ENCODE assay signal across 14 mouse cellular contexts in the genomic region with DNA sequence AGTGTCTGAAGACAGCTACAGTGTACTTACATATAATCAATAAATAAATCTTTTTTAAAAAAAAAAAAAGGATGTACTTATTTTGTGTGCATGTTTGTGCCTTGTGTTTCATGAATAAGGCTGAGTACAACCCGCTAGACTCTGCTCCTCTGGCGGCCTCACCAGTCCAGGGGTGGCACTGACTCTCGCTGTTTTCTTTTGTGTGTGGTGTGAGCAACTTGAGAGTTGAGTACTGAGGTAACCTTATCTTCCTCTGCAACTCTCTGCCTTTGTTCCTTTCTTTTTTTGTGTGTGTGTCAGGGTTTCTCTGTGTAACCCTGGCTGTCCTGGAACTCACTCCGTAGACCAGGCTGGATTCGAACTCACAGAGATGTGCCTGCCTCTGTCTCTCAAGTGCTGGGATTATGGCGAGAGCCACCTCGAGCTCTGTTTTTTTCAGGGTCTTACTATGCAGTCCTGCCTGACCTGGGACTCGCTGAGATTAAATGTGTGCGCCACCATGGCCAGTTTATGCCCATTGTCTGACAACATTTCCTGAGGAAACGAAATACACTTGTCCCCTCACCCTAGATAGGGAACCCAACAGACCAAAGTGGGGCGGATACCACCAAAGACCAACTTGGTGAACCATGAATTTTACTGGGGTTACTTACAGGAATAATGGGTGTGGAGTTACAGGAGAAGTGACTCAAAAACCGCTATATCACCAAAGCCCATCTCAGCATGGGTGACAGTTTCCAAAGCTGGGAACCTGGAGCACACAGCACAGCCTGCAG. TPM values are rescaled to one million over a fixed set of nuclear protein-coding genes. Genes with fewer than 3 reads are reported as not detected.
DNase-seq lines count a peak whose midpoint lies in the region; ATAC-seq and TF ChIP-seq lines count a peak whose summit lies in the region.
"Had no signal": no experiment of that assay in that cellular context is flagged by ENCODE, and none has a peak within 500 bp of the region (broad histone marks: within the 10 kb centered on the region; RNA-seq: fewer than 3 reads in every experiment).

No protein-coding gene starts in this region.

- no peak for DNase-seq in heart, adult 8-10 months (ENCODE audit: low spot score)
- no peak for DNase-seq in lung, embryonic 14.5 days
- no peak for DNase-seq in lung, postnatal 10 days
- peak; percentile 90 for DNase-seq in 416B (ENCODE audit: low read depth)
- no peak for DNase-seq in layer of hippocampus, adult 9-11 months
- no peak for DNase-seq in embryo, embryonic 10.5 days (ENCODE audit: low spot score)
- DNase-seq: adrenal gland, adult 8-10 months; cerebellum, postnatal 14 days; kidney, postnatal 10 days; lung, postnatal 4 days; right cerebral cortex, postnatal 25 days had no signal

- TF ChIP-seq CTCF in lung, embryonic 14.5 days (IDR thresholded peaks at IDR 0.05; ENCODE audit: low read depth) = no peak

- H3K4me2 ChIP-seq in heart, embryonic 12.5 days = no peak overlapping the region
- no peak overlapping the region for H3K4me2 ChIP-seq in lung, embryonic 14.5 days
- no peak overlapping the region for H3K4me2 ChIP-seq in embryonic facial prominence, embryonic 15.5 days (replicated peaks)

- no peak for ATAC-seq in heart, embryonic 12.5 days (ENCODE audit: insufficient number of reproducible peaks, low FRiP score)
- ATAC-seq in lung, embryonic 14.5 days (ENCODE audit: insufficient read depth) = no peak
- no peak for ATAC-seq in embryonic facial prominence, embryonic 15.5 days (ENCODE audit: insufficient number of reproducible peaks, low FRiP score, low TSS enrichment, low read depth)

- 0 out of 2 replicates have a peak overlapping the region, but pooled peaks have one; percentile 5 for H3K27ac ChIP-seq in heart, embryonic 12.5 days (ENCODE audit: poor library complexity, severe bottlenecking)
- peak overlapping the region; percentile 86 for H3K27ac ChIP-seq in lung, embryonic 14.5 days (ENCODE audit: low read depth)
- peak overlapping the region; percentile 63; the same call in 1 of the 2 replicates for H3K27ac ChIP-seq in embryonic facial prominence, embryonic 15.5 days (replicated peaks)

- H3K27me3 ChIP-seq in heart, embryonic 12.5 days (replicated peaks) = no peaks in the 10 kb centered on the region
- no peaks in the 10 kb centered on the region for H3K27me3 ChIP-seq in lung, embryonic 14.5 days (ENCODE audit: insufficient read depth, low read length)
- H3K27me3 ChIP-seq in embryonic facial prominence, embryonic 15.5 days = no peaks in the 10 kb centered on the region

- H3K4me3 ChIP-seq in heart, embryonic 12.5 days = no peak overlapping the region
- no peak overlapping the region for H3K4me3 ChIP-seq in lung, embryonic 14.5 days (ENCODE audit: low read depth, low read length)
- H3K4me3 ChIP-seq in embryonic facial prominence, embryonic 15.5 days (replicated peaks) = no peak overlapping the region

- peaks cover 65% of the 10 kb centered on the region for H3K4me1 ChIP-seq in heart, embryonic 12.5 days (replicated peaks)
- peaks cover 9% of the 10 kb centered on the region for H3K4me1 ChIP-seq in lung, embryonic 14.5 days (ENCODE audit: insufficient read depth)
- peaks cover 11% of the 10 kb centered on the region for H3K4me1 ChIP-seq in embryonic facial prominence, embryonic 15.5 days

- H3K9ac ChIP-seq in heart, embryonic 12.5 days = no peak overlapping the region
- H3K9ac ChIP-seq in lung, embryonic 14.5 days = no peak overlapping the region
- H3K9ac ChIP-seq in embryonic facial prominence, embryonic 15.5 days = no peak overlapping the region

- 73% methylated on average over 12 of the region's 12 CpGs for WGBS in heart, embryonic 12.5 days
- 80% methylated on average over 12 of the region's 12 CpGs for WGBS in lung, embryonic 14.5 days
- WGBS in embryonic facial prominence, embryonic 15.5 days = 82% methylated on average over 12 of the region's 12 CpGs

- no peaks in the 10 kb centered on the region for H3K36me3 ChIP-seq in heart, embryonic 12.5 days
- H3K36me3 ChIP-seq in lung, embryonic 14.5 days (ENCODE audit: insufficient read depth) = no peaks in the 10 kb centered on the region
- no peaks in the 10 kb centered on the region for H3K36me3 ChIP-seq in embryonic facial prominence, embryonic 15.5 days

- H3K9me3 ChIP-seq in heart, embryonic 12.5 days (replicated peaks) = no peaks in the 10 kb centered on the region
- H3K9me3 ChIP-seq in lung, embryonic 14.5 days (ENCODE audit: low read depth, low read length) = no peaks in the 10 kb centered on the region
- H3K9me3 ChIP-seq in embryonic facial prominence, embryonic 15.5 days (replicated peaks) = no peaks in the 10 kb centered on the region

RNA-seq across cellular contexts. Expression of a gene that starts 11.1 kb away (rescaled TPM):
- polyA plus RNA-seq in heart, embryonic 12.5 days (2016; fragmentation: Nextera tagmentation; extraction: Ambion mirVana) = 69.1 and 73.6 TPM in 2 replicates
- total RNA-seq in heart, adult 8-10 months (2022) = 100 to 1,000 TPM in 1 of 4 experiments, 10 to 100 TPM in 3; 90.2 to 124 (median 94.3) TPM
- 122 TPM in 2 replicates for polyA plus RNA-seq in lung, embryonic 14.5 days (2014; fragmentation: Nextera tagmentation; extraction: Ambion mirVana)
- 133 and 143 TPM in 2 replicates for polyA plus RNA-seq in embryonic facial prominence, embryonic 15.5 days (2015; fragmentation: Nextera tagmentation; extraction: Ambion mirVana)

RNA-seq across cellular contexts. Expression of a gene that starts 19.4 kb away (rescaled TPM):
- 0.23 and 0.58 TPM in 2 replicates for polyA plus RNA-seq in heart, embryonic 12.5 days (2016; fragmentation: Nextera tagmentation; extraction: Ambion mirVana)
- total RNA-seq in heart, adult 8-10 months (2022) = not detected
- polyA plus RNA-seq in lung, embryonic 14.5 days (2014; fragmentation: Nextera tagmentation; extraction: Ambion mirVana) = 45.7 and 45.8 TPM in 2 replicates
- polyA plus RNA-seq in embryonic facial prominence, embryonic 15.5 days (2015; fragmentation: Nextera tagmentation; extraction: Ambion mirVana) = 38.1 and 46.9 TPM in 2 replicates
- total RNA-seq: gastrocnemius, postnatal 4 days had no signal

RNA-seq across cellular contexts. Expression of a gene that starts 36.1 kb away (rescaled TPM):
- polyA plus RNA-seq in heart, embryonic 12.5 days (2016; fragmentation: Nextera tagmentation; extraction: Ambion mirVana) = 139 and 142 TPM in 2 replicates
- total RNA-seq in heart, adult 8-10 months (2022) = 10 to 100 TPM; 28.2 to 31.4 (median 29.8) TPM
- 217 and 223 TPM in 2 replicates for polyA plus RNA-seq in lung, embryonic 14.5 days (2014; fragmentation: Nextera tagmentation; extraction: Ambion mirVana)
- 179 and 180 TPM in 2 replicates for polyA plus RNA-seq in embryonic facial prominence, embryonic 15.5 days (2015; fragmentation: Nextera tagmentation; extraction: Ambion mirVana)

RNA-seq across cellular contexts. Expression of a gene that starts 40.3 kb away (rescaled TPM):
- polyA plus RNA-seq in heart, embryonic 12.5 days (2016; fragmentation: Nextera tagmentation; extraction: Ambion mirVana) = 88.5 and 89.2 TPM in 2 replicates
- total RNA-seq in heart, adult 8-10 months (2022) = 10 to 100 TPM; 15.1 to 17.7 (median 16.7) TPM
- 45.3 and 48.1 TPM in 2 replicates for polyA plus RNA-seq in lung, embryonic 14.5 days (2014; fragmentation: Nextera tagmentation; extraction: Ambion mirVana)
- polyA plus RNA-seq in embryonic facial prominence, embryonic 15.5 days (2015; fragmentation: Nextera tagmentation; extraction: Ambion mirVana) = 57.8 and 63.0 TPM in 2 replicates

RNA-seq across cellular contexts. Expression of a gene that starts 43.8 kb away (rescaled TPM):
- 11.9 and 13.6 TPM in 2 replicates for polyA plus RNA-seq in heart, embryonic 12.5 days (2016; fragmentation: Nextera tagmentation; extraction: Ambion mirVana)
- total RNA-seq in heart, adult 8-10 months (2022) = 10 to 100 TPM; 16.2 to 18.3 (median 17.3) TPM
- 12.2 and 14.3 TPM in 2 replicates for polyA plus RNA-seq in lung, embryonic 14.5 days (2014; fragmentation: Nextera tagmentation; extraction: Ambion mirVana)
- polyA plus RNA-seq in embryonic facial prominence, embryonic 15.5 days (2015; fragmentation: Nextera tagmentation; extraction: Ambion mirVana) = 18.2 and 19.0 TPM in 2 replicates

Comparison
In these comparisons a context has a peak if more than half of its experiments do, and no peak if none do; other contexts are left out.
1. H3K27ac ChIP-seq: peak in every context shown above with its lines; median percentile 86 in lung, embryonic 14.5 days; 63 in embryonic facial prominence, embryonic 15.5 days; 5 in heart, embryonic 12.5 days.
2. RNA of a gene that starts 19.4 kb away (polyA plus RNA-seq): 38.1 to 46.9 TPM in embryonic facial prominence, embryonic 15.5 days and 45.7 to 45.8 TPM in lung, embryonic 14.5 days; 0.23 to 0.58 TPM in heart, embryonic 12.5 days; every median in the first group is over 10 times any median in the second.